Mouse (Mus musculus): ENCODE data around the gene Zbtb24. TPM values are rescaled to one million over a fixed set of nuclear protein-coding genes. Genes with fewer than 3 reads are reported as not detected.
A peak's percentile ranks its signal among the peaks of the same experiment; 100 is the strongest.

Gene Zbtb24
- polyA plus RNA-seq, 1 experiment from 2014 or later = 19.2 TPM

DNA sequence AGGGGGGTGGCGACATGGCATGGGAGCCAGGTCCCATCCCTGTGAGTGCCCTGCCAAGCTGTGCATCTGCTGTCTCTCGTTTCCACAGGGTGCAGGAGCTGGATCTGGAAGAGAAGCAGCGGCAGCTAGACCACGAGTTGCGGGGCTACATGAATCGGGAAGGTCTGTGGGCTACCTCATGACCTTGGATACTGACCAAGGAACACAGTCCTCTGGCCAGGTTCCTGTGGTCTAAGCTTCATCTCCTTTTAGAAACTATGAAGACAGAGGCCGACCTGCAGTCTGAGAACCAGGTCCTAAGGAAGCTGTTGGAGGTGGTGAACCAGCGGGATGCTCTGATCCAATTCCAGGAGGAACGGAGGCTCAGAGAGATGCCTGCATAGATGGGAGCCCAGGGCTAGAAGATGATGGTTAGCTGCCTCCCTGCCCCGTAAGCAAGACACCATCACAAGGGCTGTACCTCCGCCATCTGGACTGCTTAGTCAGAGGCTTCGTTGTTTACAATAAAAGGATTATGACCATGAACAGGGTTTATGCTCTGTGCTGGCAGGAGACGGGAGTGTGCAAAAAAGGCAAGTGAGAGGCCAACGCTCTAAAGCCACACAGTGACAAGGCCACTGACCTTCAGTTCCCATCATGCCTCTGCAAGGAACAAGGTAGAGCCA lies 36.5 kb downstream of the Zbtb24 start:
- Histone ChIP-seq H3K4me1 (ENCODE audit: insufficient read depth) (peaks cover 4% of the 10 kb centered on the region), H3K9ac (no peak overlapping the region), H3K9me3 (ENCODE audit: low read depth, low read length) (no peaks in the 10 kb centered on the region), H3K27ac (ENCODE audit: low read depth) (no peak overlapping the region), H3K4me2 (no peak overlapping the region), H3K4me3 (ENCODE audit: low read depth, low read length) (no peak overlapping the region), H3K36me3 (ENCODE audit: insufficient read depth) (peaks cover 69% of the 10 kb centered on the region), H3K27me3 (ENCODE audit: insufficient read depth, low read length) (no peaks in the 10 kb centered on the region)
- WGBS = 79% methylated on average over 14 of the region's 14 CpGs
- DNase-seq (no peak), ATAC-seq (ENCODE audit: insufficient read depth) (no peak)
- TF ChIP-seq CTCF (IDR thresholded peaks at IDR 0.05; ENCODE audit: low read depth) = no peak

DNA sequence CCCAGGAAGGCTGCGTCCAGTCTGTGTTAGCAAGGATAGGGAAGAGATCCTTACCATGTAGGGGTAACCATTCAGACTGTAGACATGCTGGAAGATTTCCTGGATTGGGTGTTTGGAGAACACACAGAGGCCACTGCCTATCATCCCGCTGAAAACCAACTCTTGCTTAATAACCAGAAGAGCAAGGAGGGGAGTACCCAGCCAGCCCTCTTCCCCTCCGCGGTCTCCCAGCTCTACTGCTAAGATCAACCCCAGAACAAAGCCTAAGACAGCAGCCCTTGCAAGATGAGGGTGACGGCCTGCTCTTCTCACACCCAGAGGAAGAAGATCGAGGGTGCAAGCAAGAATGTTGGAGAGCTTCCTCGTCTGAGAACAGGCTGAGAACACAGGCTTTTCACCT lies 38.7 kb downstream of the Zbtb24 start:
- no peaks in the 10 kb centered on the region for H3K27me3 ChIP-seq (ENCODE audit: insufficient read depth, low read length)
- H3K4me2 ChIP-seq = peak overlapping the region; percentile 100
- 25% methylated on average over 7 of the region's 7 CpGs for WGBS
- peak; percentile 28 for DNase-seq
- H3K9ac ChIP-seq = peak overlapping the region; percentile 74
- peak overlapping the region; percentile 67 for H3K4me3 ChIP-seq (ENCODE audit: low read depth, low read length)
- no peak for ATAC-seq (ENCODE audit: insufficient read depth)
- no peaks in the 10 kb centered on the region for H3K9me3 ChIP-seq (ENCODE audit: low read depth, low read length)
- peaks cover 46% of the 10 kb centered on the region for H3K36me3 ChIP-seq (ENCODE audit: insufficient read depth)
- peaks cover 4% of the 10 kb centered on the region for H3K4me1 ChIP-seq (ENCODE audit: insufficient read depth)
- peak overlapping the region; percentile 26; the same call in 1 of the 2 replicates for H3K27ac ChIP-seq (ENCODE audit: low read depth)
- TF ChIP-seq CTCF (IDR thresholded peaks at IDR 0.05; ENCODE audit: low read depth) = no peak

DNA sequence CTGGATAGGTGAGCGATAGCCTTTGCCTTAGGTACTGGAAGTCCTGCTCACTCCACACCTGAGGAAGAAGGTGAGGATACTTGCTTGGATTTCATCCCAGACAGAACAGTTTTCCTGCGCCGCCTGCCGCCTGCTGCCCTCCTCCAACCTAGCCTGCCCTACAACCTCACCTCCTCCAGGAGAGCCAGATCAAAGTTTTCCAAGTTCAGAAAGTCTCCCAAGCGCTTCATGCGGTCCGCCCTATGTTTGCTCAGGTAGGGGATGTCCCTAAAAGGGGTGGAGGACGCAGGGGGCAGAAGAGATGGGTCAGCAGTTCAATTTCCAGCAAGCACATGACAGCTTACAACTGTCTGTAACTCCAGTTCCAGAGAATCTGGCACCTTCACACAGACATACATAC lies 39.1 kb downstream of the Zbtb24 start:
- DNase-seq = no peak
- ATAC-seq (ENCODE audit: insufficient read depth) = 0 out of 2 replicates have a peak, but pooled peaks have one; percentile 5

DNA sequence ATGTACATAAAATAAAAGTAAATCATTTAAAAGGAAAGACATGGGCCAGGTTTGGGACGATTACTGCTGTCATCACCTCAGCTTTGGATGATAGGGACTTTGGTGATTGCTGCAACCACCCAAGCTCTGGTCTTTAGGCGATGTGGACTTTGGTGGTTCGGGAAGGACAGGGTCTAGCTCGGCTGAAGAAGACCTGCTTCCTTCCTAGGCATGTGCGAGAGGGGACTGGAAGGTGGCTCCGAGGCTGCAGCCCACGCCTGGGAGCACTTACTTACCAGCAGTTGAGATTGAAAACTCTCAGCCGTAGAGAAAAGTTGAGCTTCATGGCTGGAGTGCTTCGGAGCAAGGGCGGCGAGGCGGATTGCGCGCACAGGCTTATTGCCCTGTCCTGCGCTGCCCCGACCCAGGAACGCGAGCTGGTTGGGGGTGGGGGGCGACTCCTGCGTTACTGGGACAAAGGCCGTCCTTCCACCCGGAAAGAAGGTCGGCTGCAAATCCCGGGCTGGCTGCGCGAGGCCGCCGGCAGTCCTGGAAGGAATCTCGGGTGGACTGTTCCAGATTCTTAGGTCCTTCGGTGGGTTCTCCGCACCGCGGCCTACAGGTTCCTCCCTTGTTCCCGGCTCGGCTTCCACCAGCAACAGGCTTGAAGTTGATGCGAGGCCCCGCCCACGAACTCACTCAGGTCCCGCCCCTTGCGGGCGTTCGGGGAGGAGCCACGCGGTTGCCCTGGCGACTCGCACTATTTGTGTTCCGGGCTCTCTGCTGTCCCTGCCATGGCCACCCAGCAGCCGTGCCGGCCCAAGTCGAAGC lies 39.7 kb downstream of the Zbtb24 start, which contains the start of the genes Smpd2 and Ppil6:
Smpd2 (minus strand) TSS at position 662 of the 810 bp plus-strand sequence.
Ppil6 (plus strand) TSS at position 732 of the 810 bp plus-strand sequence.
- ATAC-seq (ENCODE audit: insufficient read depth) = peak; percentile 94
- Histone ChIP-seq H3K4me1 (ENCODE audit: insufficient read depth) (peaks cover 4% of the 10 kb centered on the region), H3K9ac (peak within 1 kb of the TSS; percentile 74), H3K27ac (ENCODE audit: low read depth) (peak within 1 kb of the TSS; percentile 81), H3K4me3 (ENCODE audit: low read depth, low read length) (peak within 1 kb of the TSS; percentile 67), H3K27me3 (ENCODE audit: insufficient read depth, low read length) (no peaks in the 10 kb centered on the region), H3K36me3 (ENCODE audit: insufficient read depth) (peaks cover 36% of the 10 kb centered on the region), H3K4me2 (peak within 1 kb of the TSS; percentile 100), H3K9me3 (ENCODE audit: low read depth, low read length) (no peaks in the 10 kb centered on the region)
- peak; percentile 98 for DNase-seq
- under 1% methylated on average over 50 of the region's 50 CpGs for WGBS
- TF ChIP-seq CTCF (IDR thresholded peaks at IDR 0.05; ENCODE audit: low read depth) = 0 out of 2 replicates have a peak, but pooled peaks have one; percentile 9

More for the DNA sequence above, 39.1 kb downstream of the Zbtb24 start:
- no peaks in the 10 kb centered on the region for H3K27me3 ChIP-seq (ENCODE audit: insufficient read depth, low read length)
- TF ChIP-seq CTCF (IDR thresholded peaks at IDR 0.05; ENCODE audit: low read depth) = no peak
- H3K9ac ChIP-seq = peak overlapping the region; percentile 74
- peak overlapping the region; percentile 26; the same call in 1 of the 2 replicates for H3K27ac ChIP-seq (ENCODE audit: low read depth)
- H3K36me3 ChIP-seq (ENCODE audit: insufficient read depth) = peaks cover 42% of the 10 kb centered on the region
- H3K9me3 ChIP-seq (ENCODE audit: low read depth, low read length) = no peaks in the 10 kb centered on the region
- peak overlapping the region; percentile 67 for H3K4me3 ChIP-seq (ENCODE audit: low read depth, low read length)
- peak overlapping the region; percentile 100 for H3K4me2 ChIP-seq
- WGBS = 16% methylated on average over 8 of the region's 8 CpGs
- H3K4me1 ChIP-seq (ENCODE audit: insufficient read depth) = peaks cover 4% of the 10 kb centered on the region

DNA sequence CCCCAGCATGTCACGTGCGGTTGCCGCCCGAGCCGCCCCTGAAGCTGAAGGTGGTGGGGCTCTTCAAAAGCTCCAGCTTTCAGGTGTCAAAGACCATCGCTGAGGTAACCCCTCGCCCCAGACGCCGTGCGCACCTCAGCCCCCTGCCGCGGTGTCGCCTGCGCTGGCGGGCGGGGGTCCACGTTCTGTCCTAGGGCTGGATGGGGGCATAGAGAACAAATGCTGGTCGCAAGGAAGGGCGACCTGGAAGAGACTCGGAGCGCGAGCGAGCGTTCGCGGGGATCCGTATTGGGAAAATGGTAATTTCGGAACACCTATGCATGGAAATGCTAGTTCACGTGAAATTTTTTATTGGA lies 40.3 kb downstream of the Zbtb24 start:
- WGBS = under 1% methylated on average over 29 of the region's 29 CpGs

DNA sequence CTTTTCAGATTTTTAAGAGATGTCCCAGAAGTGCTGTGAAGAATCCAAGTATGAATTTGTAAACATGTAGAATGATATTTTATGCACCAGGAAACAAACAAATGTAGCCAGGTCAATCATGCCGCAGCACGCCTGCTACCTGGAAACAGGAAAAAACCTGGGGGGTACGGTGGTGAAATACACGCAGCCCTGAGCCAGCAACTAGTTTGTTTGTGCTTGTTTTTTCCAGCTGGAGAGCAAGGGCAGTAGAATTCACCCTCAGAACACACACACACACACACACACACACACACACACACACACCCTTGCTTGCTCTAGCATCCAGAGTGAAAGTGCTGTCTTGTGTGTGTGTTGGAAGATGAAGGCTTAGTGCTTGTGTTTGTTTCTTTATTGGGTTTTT lies 40.9 kb downstream of the Zbtb24 start:
- ATAC-seq (ENCODE audit: insufficient read depth) (no peak), DNase-seq (no peak)
- Histone ChIP-seq H3K36me3 (ENCODE audit: insufficient read depth) (peaks cover 24% of the 10 kb centered on the region), H3K4me3 (ENCODE audit: low read depth, low read length) (peak overlapping the region; percentile 67; the same call in 1 of the 2 replicates), H3K9ac (no peak overlapping the region), H3K27me3 (ENCODE audit: insufficient read depth, low read length) (no peaks in the 10 kb centered on the region), H3K9me3 (ENCODE audit: low read depth, low read length) (no peaks in the 10 kb centered on the region), H3K4me2 (peak overlapping the region; percentile 100), H3K27ac (ENCODE audit: low read depth) (no peak overlapping the region), H3K4me1 (ENCODE audit: insufficient read depth) (peaks cover 4% of the 10 kb centered on the region)
- WGBS = 44% methylated on average over 4 of the region's 4 CpGs
- no peak for TF ChIP-seq CTCF (IDR thresholded peaks at IDR 0.05; ENCODE audit: low read depth)

More for the DNA sequence above, 40.3 kb downstream of the Zbtb24 start:
- no peaks in the 10 kb centered on the region for H3K9me3 ChIP-seq (ENCODE audit: low read depth, low read length)
- peak overlapping the region; percentile 58 for H3K9ac ChIP-seq
- no peak for TF ChIP-seq CTCF (IDR thresholded peaks at IDR 0.05; ENCODE audit: low read depth)
- DNase-seq = no peak
- no peak overlapping the region for H3K27ac ChIP-seq (ENCODE audit: low read depth)
- ATAC-seq (ENCODE audit: insufficient read depth) = no peak
- no peaks in the 10 kb centered on the region for H3K27me3 ChIP-seq (ENCODE audit: insufficient read depth, low read length)
- peaks cover 30% of the 10 kb centered on the region for H3K36me3 ChIP-seq (ENCODE audit: insufficient read depth)
- H3K4me2 ChIP-seq = peak overlapping the region; percentile 100
- peaks cover 4% of the 10 kb centered on the region for H3K4me1 ChIP-seq (ENCODE audit: insufficient read depth)
- H3K4me3 ChIP-seq (ENCODE audit: low read depth, low read length) = peak overlapping the region; percentile 67

DNA sequence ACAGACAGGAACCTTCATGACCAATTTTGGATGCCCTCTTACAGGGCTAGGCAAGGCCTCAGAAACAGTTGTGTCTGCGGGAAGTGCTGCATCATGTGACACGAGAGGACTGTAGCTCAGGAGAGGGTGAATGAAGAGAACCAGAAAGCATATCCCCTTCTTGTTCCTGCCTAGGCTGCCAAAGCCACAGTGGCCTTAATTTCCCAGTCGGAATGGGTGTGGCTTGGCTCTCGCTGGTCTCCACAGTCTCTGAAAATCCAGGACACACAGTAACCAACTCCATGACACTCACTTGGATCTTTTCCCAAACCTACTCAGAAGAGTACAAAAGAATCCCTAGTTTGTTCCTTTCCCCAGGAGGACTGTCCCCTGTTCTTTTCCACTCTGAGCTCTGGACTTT lies 50.8 kb downstream of the Zbtb24 start:
- no peak overlapping the region for H3K9ac ChIP-seq
- H3K27me3 ChIP-seq (ENCODE audit: insufficient read depth, low read length) = no peaks in the 10 kb centered on the region
- 51% methylated on average over 4 of the region's 4 CpGs for WGBS
- no peak for TF ChIP-seq CTCF (IDR thresholded peaks at IDR 0.05; ENCODE audit: low read depth)
- H3K4me3 ChIP-seq (ENCODE audit: low read depth, low read length) = no peak overlapping the region
- no peaks in the 10 kb centered on the region for H3K4me1 ChIP-seq (ENCODE audit: insufficient read depth)
- no peaks in the 10 kb centered on the region for H3K36me3 ChIP-seq (ENCODE audit: insufficient read depth)
- H3K27ac ChIP-seq (ENCODE audit: low read depth) = no peak overlapping the region
- ATAC-seq (ENCODE audit: insufficient read depth) (no peak), DNase-seq (peak; percentile 45)
- H3K9me3 ChIP-seq (ENCODE audit: low read depth, low read length) = no peaks in the 10 kb centered on the region
- no peak overlapping the region for H3K4me2 ChIP-seq

All from lung, embryonic 14.5 days (tissue).